Mouse (Mus musculus) left cerebral cortex, adult 11 months (tissue): ENCODE measurements at regions not wholly inside any gene's neighbourhood (a gene's known extent, or its start where the extent isn't known, plus 50 kb on each side); places are given as distances from the start of the nearest gene placed in this dataset.

ENCODE experiments used
- DNase-seq: peaks from one replicate; pipeline ENCODE4 v3.0.0; 2022; ENCODE audit warnings: low spot score

GRCm38 (mm10) chr2:92804916-92805315 lies 110.0 kb upstream of the Syt13 start:
- DNase-seq = no peak

DNA sequence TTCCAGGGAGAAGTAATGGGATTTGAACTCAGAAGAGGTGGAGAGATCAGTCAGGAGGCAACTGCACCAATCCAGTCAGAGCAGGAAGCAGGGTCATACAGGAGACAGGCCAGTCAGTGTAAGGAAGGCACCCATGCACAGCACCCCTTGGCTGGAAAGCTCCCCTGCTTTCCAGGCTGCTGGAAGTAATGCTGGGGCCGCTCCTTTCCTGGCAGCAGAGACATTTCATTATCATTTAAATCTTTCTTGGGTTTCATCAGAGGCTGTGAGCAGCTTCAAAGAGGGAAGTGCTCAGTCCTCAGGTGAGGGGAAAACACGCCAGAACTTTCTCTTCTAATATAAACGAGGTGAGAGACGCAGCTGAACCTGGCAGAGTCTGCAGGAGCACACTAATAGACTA lies 109.1 kb upstream of the Syt13 start:
- no peak for DNase-seq

DNA sequence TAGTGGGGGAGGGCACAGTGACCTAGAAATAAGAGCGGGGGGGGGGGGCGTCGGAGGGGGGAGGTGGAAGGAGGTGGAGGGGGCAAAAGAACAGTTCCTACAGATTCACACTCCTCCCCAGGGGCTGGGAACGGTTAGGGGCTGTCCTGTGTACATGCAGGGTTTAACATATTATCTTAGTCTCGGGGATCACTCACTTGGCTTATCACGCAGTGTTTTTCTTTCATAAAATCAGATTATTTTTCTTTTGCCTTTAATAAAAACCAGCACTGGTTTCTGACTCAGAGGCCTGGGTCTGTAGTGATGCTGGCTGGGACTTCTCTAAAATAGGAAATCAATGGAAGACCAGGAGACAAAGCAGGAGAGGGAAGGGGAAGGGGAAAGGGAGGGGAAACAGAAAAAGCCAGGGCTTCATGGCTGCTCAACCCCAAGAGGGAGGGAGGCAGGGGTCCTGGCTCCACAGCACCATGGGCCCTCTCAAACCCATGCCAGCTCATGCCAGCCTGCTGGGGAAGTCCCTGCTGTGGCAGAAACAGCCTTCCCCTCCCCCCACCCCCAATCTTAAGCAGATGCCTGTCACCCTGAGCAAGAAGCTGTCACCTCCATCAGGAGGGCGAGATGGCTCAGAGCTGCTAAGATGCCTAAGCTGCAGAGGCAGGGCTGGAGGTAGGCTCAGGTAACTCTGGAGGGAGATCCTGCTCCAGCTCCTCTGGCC lies 108.3 kb upstream of the Syt13 start:
- DNase-seq = no peak

DNA sequence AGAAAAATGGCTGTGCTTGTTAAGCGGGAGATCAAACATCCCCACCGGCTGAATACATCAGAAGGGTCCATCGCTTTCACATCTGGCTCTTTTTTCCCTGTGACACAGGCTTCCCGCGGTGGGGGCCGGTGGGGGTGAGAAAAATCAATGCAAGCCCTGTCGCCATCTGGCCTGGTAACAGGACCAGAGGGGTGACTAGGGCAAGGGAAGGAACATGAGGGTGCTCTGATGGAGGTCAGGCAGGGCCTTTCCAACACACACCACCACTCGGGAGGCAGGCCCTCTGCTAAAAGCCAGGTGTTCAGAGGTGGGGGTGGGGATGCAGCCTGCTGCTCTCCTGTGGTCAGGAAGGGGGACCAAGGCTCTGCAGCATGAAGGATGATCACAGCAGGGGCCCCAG lies 107.5 kb upstream of the Syt13 start:
- DNase-seq = no peak

DNA sequence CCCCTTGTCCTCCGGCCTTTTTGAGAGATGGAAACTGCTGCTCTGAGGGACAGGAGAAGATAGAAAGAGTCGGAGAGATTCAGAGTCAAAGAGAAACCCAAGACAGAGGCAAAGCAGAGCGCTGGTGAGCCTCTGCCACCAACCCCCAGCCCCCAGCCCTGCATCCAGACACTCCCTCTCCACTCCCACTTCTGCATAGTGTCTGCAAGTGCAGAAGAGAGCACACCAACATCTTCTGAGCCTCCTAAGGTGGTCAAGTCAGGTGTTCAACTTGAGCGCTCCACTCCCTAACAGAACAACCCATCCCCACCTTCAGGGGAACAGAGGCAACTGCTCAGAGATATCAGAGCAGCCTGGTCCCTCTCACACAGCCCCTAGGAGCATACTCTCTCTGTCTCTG lies 106.8 kb upstream of the Syt13 start:
- DNase-seq = no peak

DNA sequence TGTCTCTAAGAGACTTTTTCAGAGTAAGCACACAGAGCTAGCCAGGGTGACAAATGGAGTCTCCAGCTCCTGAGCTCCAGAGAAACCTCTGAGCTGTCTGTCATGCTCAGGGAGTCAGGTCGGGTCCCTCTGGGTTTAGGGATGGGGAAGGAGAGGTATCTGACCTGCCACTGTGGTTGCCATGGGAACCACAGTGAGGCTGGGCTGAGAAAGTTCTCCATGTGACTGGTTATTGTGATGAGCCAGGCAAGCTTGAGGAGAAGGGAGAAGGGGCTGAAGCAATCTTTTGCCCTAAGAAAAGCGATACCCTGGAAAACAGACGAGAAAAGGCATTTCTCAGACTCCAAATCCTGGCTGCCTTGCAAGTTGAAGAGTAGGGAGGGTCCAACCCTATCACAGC lies 105.7 kb upstream of the Syt13 start:
- no peak for DNase-seq

GRCm38 (mm10) chr2:92809681-92810323 lies 105.1 kb upstream of the Syt13 start:
- DNase-seq = no peak

DNA sequence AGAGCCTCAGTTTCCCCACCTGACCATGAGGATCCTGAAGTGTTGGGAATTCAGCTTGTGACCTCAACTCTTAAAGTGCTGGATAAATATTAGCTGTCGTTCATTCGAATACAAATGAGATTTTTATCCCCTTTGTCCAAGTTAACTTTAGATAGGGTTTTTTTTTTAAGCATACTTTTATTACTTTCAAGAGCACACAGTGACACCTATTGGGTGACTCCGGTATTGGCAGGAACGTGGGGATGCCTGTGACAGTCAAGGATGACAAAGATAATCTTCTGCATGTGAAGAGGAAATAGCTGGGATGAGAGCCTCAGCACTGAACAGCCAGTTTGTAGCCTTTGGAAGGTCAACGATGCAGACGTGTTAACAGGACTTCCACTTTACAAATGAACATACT lies 103.9 kb upstream of the Syt13 start:
- DNase-seq = peak; percentile 71

DNA sequence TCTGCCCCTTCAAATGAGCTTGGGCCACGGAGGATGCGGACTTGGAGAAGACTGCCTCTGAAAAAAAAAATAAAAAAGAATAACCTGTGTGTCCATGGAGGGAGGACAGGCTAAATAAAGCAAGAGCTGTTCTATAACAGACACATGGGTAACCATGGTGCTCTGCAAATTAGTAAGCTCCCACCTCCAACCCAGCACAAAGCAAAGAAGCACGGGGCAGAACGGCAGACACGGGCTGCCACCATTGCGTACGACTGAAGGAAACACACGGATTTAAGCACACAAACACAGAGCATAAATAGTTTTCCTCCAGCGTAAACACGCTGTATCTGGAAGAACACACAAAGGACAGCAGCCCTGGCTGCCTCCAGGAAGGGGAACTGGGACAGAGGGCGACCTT lies 101.9 kb upstream of the Syt13 start:
- peak; percentile 59 for DNase-seq

DNA sequence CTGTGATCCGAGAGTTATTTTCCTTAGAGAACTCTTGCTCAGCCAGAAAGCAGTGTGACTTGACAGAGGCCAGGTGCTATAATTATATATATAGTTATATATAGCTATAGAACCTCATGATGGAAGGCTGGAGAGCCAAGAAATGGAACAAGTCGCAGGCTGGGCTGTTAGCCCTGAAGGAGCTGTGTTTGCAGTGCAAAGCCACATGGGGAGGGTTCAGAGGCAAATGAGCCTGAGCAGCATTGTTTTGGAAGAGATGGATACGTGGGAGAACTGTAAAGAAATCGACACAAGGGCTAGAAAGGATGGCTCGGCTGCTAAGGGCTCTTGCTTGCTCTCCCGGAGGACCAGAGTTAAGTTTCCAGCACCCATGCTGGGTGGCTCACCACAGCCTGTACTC lies 95.3 kb upstream of the Syt13 start:
- DNase-seq = no peak

GRCm38 (mm10) chr2:92824325-92824724 lies 90.6 kb upstream of the Syt13 start:
- no peak for DNase-seq

- no peak for DNase-seq
Measured at GRCm38 (mm10) chr2:92825395-92825794, 89.5 kb upstream of the Syt13 start.

- no peak for DNase-seq
Measured at GRCm38 (mm10) chr2:92830134-92830533, 84.8 kb upstream of the Syt13 start.

GRCm38 (mm10) chr2:92831784-92832183 lies 83.1 kb upstream of the Syt13 start:
- no peak for DNase-seq

- peak; percentile 47 for DNase-seq
Measured at GRCm38 (mm10) chr2:92836203-92836602, 78.7 kb upstream of the Syt13 start.

DNA sequence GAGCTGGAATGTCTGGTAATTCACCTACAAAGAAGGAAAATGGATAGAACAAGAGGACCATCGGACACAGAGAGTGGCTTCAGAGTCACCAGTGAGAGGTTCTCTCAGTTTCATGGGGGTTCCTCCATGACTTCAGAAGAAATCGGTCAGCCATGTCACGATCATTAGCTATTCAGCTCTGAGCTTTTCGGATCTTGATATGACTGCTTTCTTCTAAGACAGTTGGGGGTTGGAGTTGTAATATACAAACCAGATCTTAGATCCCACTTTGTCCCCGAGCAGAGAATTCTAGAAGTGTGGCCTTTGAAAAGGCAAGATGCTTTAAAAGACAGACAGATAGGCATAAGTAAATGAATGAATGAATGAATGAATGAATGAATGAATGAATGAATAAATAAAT lies 76.9 kb upstream of the Syt13 start:
- DNase-seq = no peak

GRCm38 (mm10) chr2:92840009-92840408 lies 74.9 kb upstream of the Syt13 start:
- DNase-seq = peak; percentile 60

DNA sequence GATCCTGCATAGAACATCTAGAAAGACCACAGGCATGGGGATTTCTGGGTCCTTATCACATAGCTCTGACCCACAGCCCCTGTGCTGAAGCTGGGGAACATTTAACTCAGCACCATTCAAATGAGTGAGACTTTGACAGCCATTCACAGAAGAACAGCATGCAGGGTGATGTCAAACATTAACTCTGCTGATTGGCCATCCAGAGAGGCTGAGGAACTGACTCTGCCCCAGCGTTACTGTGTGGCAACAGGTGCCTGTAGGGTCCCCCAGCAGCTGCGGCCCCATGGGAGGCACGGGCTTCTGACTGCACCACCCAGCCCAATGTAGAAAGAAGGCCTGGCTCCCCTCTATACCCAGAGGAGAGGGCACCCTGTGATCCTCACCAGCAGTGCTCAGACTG lies 73.3 kb upstream of the Syt13 start:
- no peak for DNase-seq

DNA sequence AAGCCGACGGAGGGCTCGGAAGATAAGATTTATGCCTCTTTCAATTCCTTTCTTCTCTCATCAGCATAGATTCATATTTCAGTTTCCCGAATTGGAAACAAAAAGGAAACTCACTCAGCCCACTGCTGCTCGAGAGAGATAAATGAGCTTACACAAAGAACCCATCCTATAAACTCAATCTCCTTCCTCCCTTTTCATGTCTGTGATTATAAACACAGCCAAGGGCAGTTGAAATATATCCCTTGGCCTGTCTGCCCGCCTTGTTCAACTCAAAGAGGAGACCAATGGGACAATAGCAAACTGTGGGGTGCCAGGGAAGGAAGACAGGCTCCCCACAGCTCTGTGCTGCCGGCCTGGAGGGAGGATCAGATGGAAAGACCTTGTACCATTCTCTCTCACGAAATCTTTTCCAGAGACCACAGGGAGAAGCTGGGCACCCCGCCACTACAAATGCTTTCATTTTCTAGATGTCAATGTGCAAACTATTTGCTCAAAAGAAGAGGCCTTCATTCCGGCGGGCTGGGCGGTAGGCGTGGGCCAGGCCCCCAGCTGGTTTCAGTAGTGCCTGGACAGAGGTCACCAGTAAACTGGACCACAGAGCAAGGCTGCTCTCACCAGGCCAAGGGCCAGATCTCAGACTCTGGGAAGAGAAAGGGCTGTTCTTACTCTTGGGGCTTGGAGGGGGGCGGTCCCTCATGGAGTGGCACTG lies 69.7 kb upstream of the Syt13 start:
- no peak for DNase-seq

GRCm38 (mm10) chr2:92848962-92849361 lies 65.9 kb upstream of the Syt13 start:
- no peak for DNase-seq

DNA sequence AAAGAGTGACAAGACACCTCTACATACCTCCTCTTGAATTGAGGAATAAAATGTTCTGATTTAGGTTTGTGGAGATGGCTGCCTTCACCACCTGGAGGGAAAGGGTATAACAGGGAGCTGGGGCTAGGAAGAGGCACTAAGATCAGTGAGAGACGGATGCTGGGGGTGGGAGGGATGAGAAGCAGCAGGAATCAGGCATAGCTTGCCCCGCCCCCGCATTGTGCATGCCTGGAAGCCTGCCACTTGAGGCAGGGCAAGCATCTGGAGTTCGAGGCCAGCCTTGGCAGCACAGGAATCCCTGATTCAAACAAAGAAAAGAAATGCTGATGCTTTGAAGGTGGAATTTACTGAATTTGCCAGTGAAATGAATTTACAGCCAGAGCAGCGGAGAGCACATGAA lies 63.6 kb upstream of the Syt13 start:
- no peak for DNase-seq

DNA sequence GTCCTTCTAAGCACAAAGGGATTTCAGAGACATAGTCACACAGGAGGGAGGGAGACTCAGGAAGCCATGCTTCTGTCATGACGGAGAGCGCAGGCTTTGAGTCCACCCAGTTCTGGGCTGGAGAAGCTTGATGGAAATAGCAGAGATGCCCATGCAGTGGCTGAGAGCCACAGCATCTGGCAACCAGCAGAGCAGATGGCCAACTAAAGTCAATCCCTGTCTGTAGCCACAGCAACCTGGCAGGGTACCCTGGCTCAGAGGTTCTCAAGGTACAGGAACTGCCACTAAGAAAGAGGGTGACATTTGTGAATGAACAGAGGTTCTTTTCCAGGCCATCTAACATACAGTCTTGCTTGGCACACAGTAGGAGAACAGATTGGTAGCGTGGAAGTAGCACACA lies 61.7 kb upstream of the Syt13 start:
- no peak for DNase-seq

DNA sequence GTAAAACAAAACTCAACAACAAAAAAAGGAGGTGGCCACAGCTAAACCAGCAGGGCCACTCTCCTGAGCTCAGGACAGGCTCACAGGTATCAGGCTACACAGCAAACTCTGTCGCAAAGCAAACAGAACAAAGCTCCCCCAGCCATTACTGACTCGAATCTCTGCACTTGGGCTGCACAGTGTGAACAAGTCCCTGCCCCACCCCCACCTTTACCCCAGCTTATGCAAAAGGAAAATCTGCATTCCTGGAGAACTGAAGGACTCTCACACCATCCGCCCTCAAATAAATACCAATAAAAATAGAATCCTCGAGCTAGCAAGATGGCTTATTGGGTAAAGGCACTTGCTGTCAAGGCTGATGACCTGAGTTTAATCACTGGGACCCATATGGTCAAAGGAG lies 60.6 kb upstream of the Syt13 start:
- no peak for DNase-seq
